In the genomic region with DNA sequence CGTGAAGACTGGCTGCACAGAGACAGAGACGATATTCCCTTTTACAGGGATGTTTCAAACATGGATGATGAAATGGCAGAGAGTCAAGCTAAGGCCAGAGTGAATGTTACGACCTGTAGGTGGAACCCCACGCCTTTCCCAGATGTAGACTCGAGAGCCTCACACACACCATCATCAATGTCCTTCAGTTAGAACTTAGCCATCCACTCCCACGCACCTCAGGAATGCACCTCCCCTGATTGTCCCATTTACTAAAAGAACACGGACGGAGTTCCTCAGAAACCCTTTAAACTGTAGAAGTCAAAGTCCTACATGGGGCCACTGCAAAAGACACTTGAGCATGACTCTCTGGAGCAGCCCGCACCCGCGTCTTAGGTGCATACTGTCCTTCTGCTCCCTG, we compare ENCODE assay signal across 29 mouse cellular contexts. TPM values are rescaled to one million over a fixed set of nuclear protein-coding genes. Genes with fewer than 3 reads are reported as not detected.
DNase-seq lines count a peak whose midpoint lies in the region; ATAC-seq and TF ChIP-seq lines count a peak whose summit lies in the region.
"Had no signal": no experiment of that assay in that cellular context is flagged by ENCODE, and none has a peak within 500 bp of the region (broad histone marks: within the 10 kb centered on the region; RNA-seq: fewer than 3 reads in every experiment).

No protein-coding gene starts in this region.

- no peak for TF ChIP-seq POLR2A in CH12.LX (IDR thresholded peaks at IDR 0.05; ENCODE audit: low read depth, low read length)

- TF ChIP-seq EP300 in CH12.LX (IDR thresholded peaks at IDR 0.05; ENCODE audit: low read length), result no peak

- H3K4me3 ChIP-seq in kidney, embryonic 15.5 days (replicated peaks), result no peak overlapping the region
- no peak overlapping the region for H3K4me3 ChIP-seq in CH12.LX (replicated peaks in 1 of 3; ENCODE audit: low read depth in 2 of 3, low read length in 2 of 3, poor library complexity in 1 of 3)
- H3K4me3 ChIP-seq: embryonic facial prominence, embryonic 12.5 days; embryonic facial prominence, embryonic 15.5 days; gastrocnemius, adult 2 months; heart, adult 2 months; heart, embryonic 10.5 days; heart, embryonic 13.5 days; hindbrain, embryonic 12.5 days; hindbrain, embryonic 15.5 days had no signal

- dilution Hi-C loops in CH12.LX (cut with MboI; ENCODE audit: extremely low pct_ligation_motif_present, extremely low pct_unique_long_range_greater_than_20kb, low sequenced_read_pairs), result no loop called here

- no peak overlapping the region for H3K4me2 ChIP-seq in kidney, embryonic 15.5 days
- no peak overlapping the region for H3K4me2 ChIP-seq in CH12.LX (ENCODE audit: insufficient read depth, low read depth, poor library complexity, severe bottlenecking)
- H3K4me2 ChIP-seq: embryonic facial prominence, embryonic 12.5 days; embryonic facial prominence, embryonic 15.5 days; heart, embryonic 13.5 days; hindbrain, embryonic 12.5 days; hindbrain, embryonic 15.5 days had no signal

- 63% methylated on average over 11 of the region's 11 CpGs for WGBS in kidney, embryonic 15.5 days

- in situ Hi-C loops in CH12.LX (cut with MboI; ENCODE audit: low pct_ligation_motif_present, low pct_unique_long_range_greater_than_20kb, low sequenced_read_pairs), result no loop called here

- no peak overlapping the region for H3K9ac ChIP-seq in kidney, embryonic 15.5 days
- H3K9ac ChIP-seq in CH12.LX (ENCODE audit: insufficient read depth, low read depth), result no peak overlapping the region
- H3K9ac ChIP-seq: embryonic facial prominence, embryonic 12.5 days; embryonic facial prominence, embryonic 15.5 days; forebrain, postnatal 0 days; heart, embryonic 13.5 days; hindbrain, embryonic 12.5 days; hindbrain, embryonic 15.5 days had no signal

- DNase-seq in heart, adult 11 months, result peak; percentile 52
- no peak for DNase-seq in heart, postnatal 36 days
- peak; percentile 11 for DNase-seq in kidney, postnatal 10 days
- DNase-seq in CH12.LX (ENCODE audit: extremely low read depth), result no peak
- peak; percentile 49 for DNase-seq in testis, postnatal 10 days (ENCODE audit: low spot score)
- DNase-seq in thymus, adult 18-20 months, result no peak
- DNase-seq in embryo, embryonic 10.5 days (ENCODE audit: low spot score), result no peak
- DNase-seq: adrenal gland, adult 8-10 months; adrenal gland, postnatal 25 days; cerebellum, adult 11-12 months; cerebellum, adult 8-10 months; cerebellum, postnatal 10 days; cerebellum, postnatal 36 days; forebrain, postnatal 0 days; gastrocnemius, adult 2 months; gastrocnemius, postnatal 25 days; heart, adult 2 months; heart, postnatal 14 days had no signal

- no peak for TF ChIP-seq CTCF in CH12.LX (conservative IDR thresholded peaks at IDR 0.05 in 1 of 2, IDR thresholded peaks at IDR 0.05 in 1 of 2; ENCODE audit: low read depth in 2 of 2, low read length in 2 of 2)

- H3K27me3 ChIP-seq in kidney, embryonic 15.5 days, result no peaks in the 10 kb centered on the region; the same call in 1 of the 2 replicates
- no peaks in the 10 kb centered on the region for H3K27me3 ChIP-seq in CH12.LX (replicated peaks)
- H3K27me3 ChIP-seq: hindbrain, embryonic 12.5 days; hindbrain, embryonic 15.5 days had no signal

- no peaks in the 10 kb centered on the region for H3K4me1 ChIP-seq in kidney, embryonic 15.5 days
- no peaks in the 10 kb centered on the region for H3K4me1 ChIP-seq in CH12.LX (ENCODE audit: control insufficient read depth in 1 of 2, insufficient read depth in 2 of 2)
- H3K4me1 ChIP-seq: embryonic facial prominence, embryonic 12.5 days; embryonic facial prominence, embryonic 15.5 days; heart, embryonic 10.5 days; heart, embryonic 13.5 days; hindbrain, embryonic 12.5 days; hindbrain, embryonic 15.5 days had no signal

- ATAC-seq in kidney, embryonic 15.5 days (replicated peaks; ENCODE audit: low FRiP score), result no peak
- ATAC-seq: activated CD4-positive, CD25-positive, alpha-beta regulatory T cell, adult 4 months; forebrain, embryonic 14.5 days; forebrain, postnatal 0 days had no signal

- no peaks in the 10 kb centered on the region for H3K36me3 ChIP-seq in kidney, embryonic 15.5 days
- no peaks in the 10 kb centered on the region for H3K36me3 ChIP-seq in CH12.LX (replicated peaks in 1 of 2; ENCODE audit: control insufficient read depth in 1 of 2, insufficient read depth in 1 of 2, low read length in 1 of 2)
- H3K36me3 ChIP-seq: embryonic facial prominence, embryonic 12.5 days; embryonic facial prominence, embryonic 15.5 days; G1E; heart, embryonic 10.5 days; heart, embryonic 13.5 days; hindbrain, embryonic 12.5 days had no signal

- intact Hi-C loops in heart, postnatal 36 days (cut with DNase I), result no loop called here

- no peaks in the 10 kb centered on the region for H3K79me2 ChIP-seq in CH12.LX (replicated peaks; ENCODE audit: control insufficient read depth, extremely low read depth, insufficient read depth, poor library complexity, severe bottlenecking)

- no peaks in the 10 kb centered on the region for H3K9me3 ChIP-seq in kidney, embryonic 15.5 days (replicated peaks)
- no peaks in the 10 kb centered on the region for H3K9me3 ChIP-seq in CH12.LX (replicated peaks; ENCODE audit: low read length)
- H3K9me3 ChIP-seq: embryonic facial prominence, embryonic 12.5 days; embryonic facial prominence, embryonic 15.5 days; G1E; heart, embryonic 10.5 days; heart, embryonic 13.5 days; hindbrain, embryonic 12.5 days; hindbrain, embryonic 15.5 days had no signal

- no peak overlapping the region for H3K27ac ChIP-seq in kidney, embryonic 15.5 days
- H3K27ac ChIP-seq in CH12.LX (ENCODE audit: insufficient read depth, low read depth), result no peak overlapping the region
- H3K27ac ChIP-seq: embryonic facial prominence, embryonic 12.5 days; embryonic facial prominence, embryonic 15.5 days; gastrocnemius, adult 2 months; heart, adult 2 months; heart, embryonic 10.5 days; heart, embryonic 13.5 days; hindbrain, embryonic 12.5 days; hindbrain, embryonic 15.5 days had no signal

- peak; percentile 18 for TF ChIP-seq RAD21 in CH12.LX (IDR thresholded peaks at IDR 0.05; ENCODE audit: low read depth, low read length)

TF ChIP-seq in CH12.LX, 34 proteins besides CTCF, POLR2A, EP300 and RAD21:
- no peak for TF ChIP-seq PAX5 (IDR thresholded peaks at IDR 0.05; ENCODE audit: low read length)
- TF ChIP-seq SMC3 (IDR thresholded peaks at IDR 0.05; ENCODE audit: low read depth, low read length), result 0 out of 2 replicates have a peak, but pooled peaks have one; percentile 12

RNA-seq across cellular contexts. Expression of a gene that starts 46.0 kb away (rescaled TPM):
- 1 to 10 TPM; 1.3 to 1.5 TPM for total RNA-seq in heart, postnatal 36 days (2021)
- 0.57 and 0.58 TPM in 2 replicates for polyA plus RNA-seq in kidney, embryonic 15.5 days (2015; fragmentation: Nextera tagmentation; extraction: Ambion mirVana)
- 0.08 and 0.17 TPM in 2 replicates for total RNA-seq in CH12.LX (2012; rRNA removed)
- total RNA-seq in CH12.LX (2014; rRNA removed), result not detected in 2 replicates
- polyA plus RNA-seq in CH12.LX (2012; ENCODE audit: insufficient read length, low read depth), result not detected in 2 replicates
- total RNA-seq: hematopoietic stem cell, adult 5-6 weeks had no signal
- polyA plus RNA-seq: G1E had no signal

Comparison
In these comparisons a context has a peak if more than half of its experiments do, and no peak if none do; other contexts are left out.
1. DNase-seq: peak in heart, adult 11 months (single experiment), kidney, postnatal 10 days (single experiment) and testis, postnatal 10 days (single experiment); none in heart, postnatal 36 days (0 of 2), CH12.LX (single experiment), thymus, adult 18-20 months (0 of 2) and embryo, embryonic 10.5 days (single experiment).